Mouse (Mus musculus) CH12.LX (cell line): ENCODE data around the gene Pde9a.

Experiments used
- CTCF ChIP-seq, 2 experiments: IDR thresholded peaks in 1 of 2; conservative IDR thresholded peaks in 1 of 2; 2 replicates each; pipeline ENCODE4 v1.5.1; 2011 to 2012; ENCODE audit warnings: low read depth in 2 of 2, low read length in 2 of 2, improper control_type of control experiment in 1 of 2, inconsistent platforms in 1 of 2, mild to moderate bottlenecking in 1 of 2, moderate library complexity in 1 of 2
- JUND ChIP-seq: conservative IDR thresholded peaks from 2 replicates; pipeline ENCODE4 v1.6.1; 2011; ENCODE audit warnings: low read depth, low read length, improper control_type of control experiment
- MAZ ChIP-seq: IDR thresholded peaks from 2 replicates; pipeline ENCODE4 v1.6.1; 2012; ENCODE audit warnings: low read depth, mild to moderate bottlenecking, inconsistent platforms, low read length, improper control_type of control experiment, moderate library complexity
- MEF2A ChIP-seq: IDR thresholded peaks from 2 replicates; pipeline ENCODE4 v1.6.1; 2014; ENCODE audit warnings: low read depth, mild to moderate bottlenecking, inconsistent platforms, low read length, improper control_type of control experiment, borderline replicate concordance
- ZKSCAN1 ChIP-seq: IDR thresholded peaks from 2 replicates; pipeline ENCODE4 v1.6.1; 2012; ENCODE audit warnings: low read depth, inconsistent platforms, low read length, improper control_type of control experiment, borderline replicate concordance

GRCm38 (mm10) chr17:31525114-31525513, 139.1 kb downstream of the Pde9a start:
- TF ChIP-seq CTCF (conservative IDR thresholded peaks at IDR 0.05 in 1 of 2, IDR thresholded peaks at IDR 0.05 in 1 of 2; ENCODE audit: low read depth in 2 of 2, low read length in 2 of 2), result no peak
- TF ChIP-seq MAZ, result no peak
- TF ChIP-seq MEF2A, result no peak
- TF ChIP-seq ZKSCAN1, result no peak
- no peak for TF ChIP-seq JUND
